ENCODE assay signal across 13 mouse cellular contexts in genomic region chr5:66469685-66470084, GRCm38 (mm10).
DNase-seq lines count a peak whose midpoint lies in the region; ATAC-seq and TF ChIP-seq lines count a peak whose summit lies in the region.
"Had no signal": no experiment of that assay in that cellular context is flagged by ENCODE, and none has a peak within 500 bp of the region (broad histone marks: within the 10 kb centered on the region; RNA-seq: fewer than 3 reads in every experiment).

No protein-coding gene starts in this region.

- DNase-seq in kidney, adult 11 months, result peak; percentile 77
- peak; percentile 58 for DNase-seq in adrenal gland, postnatal 14 days
- DNase-seq in lung, postnatal 0 days (ENCODE audit: low spot score), result peak; percentile 61
- no peak for DNase-seq in midbrain, embryonic 14.5 days
- DNase-seq in urinary bladder, adult 2 months (ENCODE audit: low spot score), result no peak
- DNase-seq in forebrain, embryonic 14.5 days (ENCODE audit: low spot score), result no peak
- DNase-seq: cerebellum, adult 8-10 months; layer of hippocampus, postnatal 36 days; retina, postnatal 1 day had no signal

- WGBS in kidney, embryonic 16.5 days, result 76% methylated on average over 11 of the region's 11 CpGs
- WGBS in heart, embryonic 16.5 days, result 50% methylated on average over 11 of the region's 11 CpGs
- 54% methylated on average over 11 of the region's 11 CpGs for WGBS in lung, postnatal 0 days
- WGBS in midbrain, embryonic 14.5 days, result 90% methylated on average over 11 of the region's 11 CpGs
- 87% methylated on average over 11 of the region's 11 CpGs for WGBS in forebrain, embryonic 14.5 days

- H3K4me2 ChIP-seq in kidney, embryonic 16.5 days (replicated peaks; ENCODE audit: low read depth, low read length), result no peak overlapping the region
- no peak overlapping the region; the same call in 1 of the 2 replicates for H3K4me2 ChIP-seq in heart, embryonic 16.5 days (ENCODE audit: low read depth, low read length)
- no peak overlapping the region for H3K4me2 ChIP-seq in lung, postnatal 0 days (replicated peaks; ENCODE audit: low read depth, low read length)
- no peak overlapping the region for H3K4me2 ChIP-seq in midbrain, embryonic 14.5 days (ENCODE audit: low read length)
- no peak overlapping the region for H3K4me2 ChIP-seq in forebrain, embryonic 14.5 days (ENCODE audit: low read length)
- H3K4me2 ChIP-seq: hindbrain, embryonic 12.5 days had no signal

- no peaks in the 10 kb centered on the region for H3K36me3 ChIP-seq in kidney, embryonic 16.5 days (ENCODE audit: insufficient read depth, low read length)
- H3K36me3 ChIP-seq in heart, embryonic 16.5 days (ENCODE audit: control insufficient read depth, insufficient read depth), result no peaks in the 10 kb centered on the region
- no peaks in the 10 kb centered on the region for H3K36me3 ChIP-seq in lung, postnatal 0 days (ENCODE audit: insufficient read depth, low read length)
- H3K36me3 ChIP-seq in midbrain, embryonic 14.5 days (ENCODE audit: control insufficient read depth, insufficient read depth, low read length), result no peaks in the 10 kb centered on the region
- no peaks in the 10 kb centered on the region for H3K36me3 ChIP-seq in forebrain, embryonic 14.5 days (ENCODE audit: control insufficient read depth, insufficient read depth, low read length)
- H3K36me3 ChIP-seq: hindbrain, embryonic 12.5 days had no signal

- no peak for TF ChIP-seq CTCF in lung, postnatal 0 days (IDR thresholded peaks at IDR 0.05)

- peak; percentile 88 for TF ChIP-seq EP300 in lung, postnatal 0 days (IDR thresholded peaks at IDR 0.05)

- H3K4me1 ChIP-seq in kidney, embryonic 16.5 days (ENCODE audit: insufficient read depth, low read length), result 0 out of 2 replicates have a peak, but pooled peaks cover 3% of the 10 kb centered on the region
- H3K4me1 ChIP-seq in heart, embryonic 16.5 days (ENCODE audit: control insufficient read depth, insufficient read depth, low read length), result peaks cover 3% of the 10 kb centered on the region; the same call in 1 of the 2 replicates
- no peaks in the 10 kb centered on the region for H3K4me1 ChIP-seq in lung, postnatal 0 days (ENCODE audit: insufficient read depth, low read depth, low read length)
- peaks cover 4% of the 10 kb centered on the region; the same call in 1 of the 2 replicates for H3K4me1 ChIP-seq in midbrain, embryonic 14.5 days (ENCODE audit: control insufficient read depth, insufficient read depth, low read length)
- H3K4me1 ChIP-seq in forebrain, embryonic 14.5 days (ENCODE audit: control insufficient read depth, insufficient read depth, low read length), result peaks cover 9% of the 10 kb centered on the region; the same call in 1 of the 2 replicates

- H3K4me3 ChIP-seq in kidney, embryonic 16.5 days (ENCODE audit: low read length), result no peak overlapping the region
- no peak overlapping the region for H3K4me3 ChIP-seq in heart, embryonic 16.5 days (ENCODE audit: low read length)
- no peak overlapping the region for H3K4me3 ChIP-seq in lung, postnatal 0 days (ENCODE audit: low read depth, low read length)
- no peak overlapping the region for H3K4me3 ChIP-seq in midbrain, embryonic 14.5 days (replicated peaks; ENCODE audit: low read depth, low read length)
- H3K4me3 ChIP-seq in forebrain, embryonic 14.5 days (ENCODE audit: low read depth, low read length), result no peak overlapping the region
- H3K4me3 ChIP-seq: erythroblast, embryonic 14.5 days; hindbrain, embryonic 12.5 days had no signal

- no peak overlapping the region for H3K9ac ChIP-seq in kidney, embryonic 16.5 days (replicated peaks; ENCODE audit: low read length)
- H3K9ac ChIP-seq in heart, embryonic 16.5 days (ENCODE audit: low read length), result no peak overlapping the region
- H3K9ac ChIP-seq in lung, postnatal 0 days (replicated peaks; ENCODE audit: low read depth), result no peak overlapping the region
- no peak overlapping the region for H3K9ac ChIP-seq in midbrain, embryonic 14.5 days (replicated peaks; ENCODE audit: low read length)
- H3K9ac ChIP-seq in forebrain, embryonic 14.5 days (ENCODE audit: low read length), result no peak overlapping the region
- H3K9ac ChIP-seq: hindbrain, embryonic 12.5 days had no signal

- no peaks in the 10 kb centered on the region for H3K9me3 ChIP-seq in kidney, embryonic 16.5 days (ENCODE audit: low read length)
- no peaks in the 10 kb centered on the region for H3K9me3 ChIP-seq in heart, embryonic 16.5 days (replicated peaks; ENCODE audit: control insufficient read depth, low read length)
- H3K9me3 ChIP-seq in lung, postnatal 0 days (ENCODE audit: low read length), result no peaks in the 10 kb centered on the region
- no peaks in the 10 kb centered on the region for H3K9me3 ChIP-seq in midbrain, embryonic 14.5 days (ENCODE audit: control insufficient read depth, low read length)
- no peaks in the 10 kb centered on the region for H3K9me3 ChIP-seq in forebrain, embryonic 14.5 days (replicated peaks; ENCODE audit: control insufficient read depth, low read length)
- H3K9me3 ChIP-seq: hindbrain, embryonic 12.5 days had no signal

- H3K27me3 ChIP-seq in kidney, embryonic 16.5 days (ENCODE audit: insufficient read depth, low read length), result no peaks in the 10 kb centered on the region
- H3K27me3 ChIP-seq in heart, embryonic 16.5 days (ENCODE audit: control insufficient read depth, insufficient read depth, low read length), result no peaks in the 10 kb centered on the region
- H3K27me3 ChIP-seq in lung, postnatal 0 days (replicated peaks; ENCODE audit: insufficient read depth, low read length), result no peaks in the 10 kb centered on the region
- H3K27me3 ChIP-seq in midbrain, embryonic 14.5 days (ENCODE audit: control insufficient read depth, insufficient read depth, low read length), result no peaks in the 10 kb centered on the region
- H3K27me3 ChIP-seq in forebrain, embryonic 14.5 days (replicated peaks; ENCODE audit: control insufficient read depth, insufficient read depth, low read length), result no peaks in the 10 kb centered on the region
- H3K27me3 ChIP-seq: hindbrain, embryonic 12.5 days had no signal

- no peak for ATAC-seq in kidney, embryonic 16.5 days (ENCODE audit: low FRiP score, low TSS enrichment)
- peak; percentile 71 for ATAC-seq in heart, embryonic 16.5 days (replicated peaks; ENCODE audit: extremely low read depth, insufficient read depth, low FRiP score)
- peak; percentile 74 for ATAC-seq in lung, postnatal 0 days
- ATAC-seq in midbrain, embryonic 14.5 days (ENCODE audit: low FRiP score, low TSS enrichment), result no peak
- ATAC-seq in forebrain, embryonic 14.5 days, result no peak

- H3K27ac ChIP-seq in kidney, embryonic 16.5 days (ENCODE audit: low read length), result no peak overlapping the region
- peak overlapping the region; percentile 26 for H3K27ac ChIP-seq in heart, embryonic 16.5 days (ENCODE audit: low read length)
- H3K27ac ChIP-seq in lung, postnatal 0 days (ENCODE audit: low read length), result 0 out of 2 replicates have a peak overlapping the region, but pooled peaks have one; percentile 26
- H3K27ac ChIP-seq in midbrain, embryonic 14.5 days (replicated peaks; ENCODE audit: low read depth, low read length), result no peak overlapping the region
- no peak overlapping the region for H3K27ac ChIP-seq in forebrain, embryonic 14.5 days (ENCODE audit: low read depth, low read length)
- H3K27ac ChIP-seq: hindbrain, embryonic 12.5 days had no signal

Comparison
In these comparisons a context has a peak if more than half of its experiments do, and no peak if none do; other contexts are left out.
1. DNase-seq: peak in kidney, adult 11 months (single experiment), adrenal gland, postnatal 14 days (single experiment) and lung, postnatal 0 days (single experiment); none in midbrain, embryonic 14.5 days (single experiment), urinary bladder, adult 2 months (single experiment) and forebrain, embryonic 14.5 days (single experiment).
2. ATAC-seq: peak in heart, embryonic 16.5 days (single experiment) and lung, postnatal 0 days (single experiment); none in kidney, embryonic 16.5 days (single experiment), midbrain, embryonic 14.5 days (single experiment) and forebrain, embryonic 14.5 days (single experiment).
3. H3K27ac ChIP-seq: peak in heart, embryonic 16.5 days (single experiment) and lung, postnatal 0 days (single experiment); none in kidney, embryonic 16.5 days (single experiment), midbrain, embryonic 14.5 days (single experiment) and forebrain, embryonic 14.5 days (single experiment).